Comparison of ENCODE assay signal across 8 mouse cellular contexts in genomic region chr9:21352463-21353372, GRCm38 (mm10). TPM values are rescaled to one million over a fixed set of nuclear protein-coding genes. Genes with fewer than 3 reads are reported as not detected.
DNase-seq lines count a peak whose midpoint lies in the region; ATAC-seq lines count a peak whose summit lies in the region.
"Had no signal": no experiment of that assay in that cellular context is flagged by ENCODE, and none has a peak within 500 bp of the region (broad histone marks: within the 10 kb centered on the region; RNA-seq: fewer than 3 reads in every experiment).

No protein-coding gene starts in this region.

- H3K4me1 ChIP-seq in midbrain, embryonic 10.5 days, result peaks cover 10% of the 10 kb centered on the region
- no peaks in the 10 kb centered on the region for H3K4me1 ChIP-seq in midbrain, embryonic 14.5 days (ENCODE audit: control insufficient read depth, insufficient read depth, low read length)
- H3K4me1 ChIP-seq in embryonic facial prominence, embryonic 12.5 days, result peaks cover 16% of the 10 kb centered on the region
- peaks cover 12% of the 10 kb centered on the region for H3K4me1 ChIP-seq in kidney, embryonic 16.5 days (ENCODE audit: insufficient read depth, low read length)
- H3K4me1 ChIP-seq: forebrain, embryonic 15.5 days had no signal

- no peak for DNase-seq in midbrain, embryonic 10.5 days (ENCODE audit: low spot score)
- no peak for DNase-seq in midbrain, embryonic 14.5 days
- no peak for DNase-seq in layer of hippocampus, postnatal 14 days (ENCODE audit: low spot score in 2 of 2)
- no peak for DNase-seq in left cerebral cortex, postnatal 14 days (ENCODE audit: low spot score in 2 of 2)

- 31% methylated on average over 20 of the region's 20 CpGs for WGBS in midbrain, embryonic 10.5 days
- WGBS in midbrain, embryonic 14.5 days, result 37% methylated on average over 20 of the region's 20 CpGs
- WGBS in embryonic facial prominence, embryonic 12.5 days, result 28% methylated on average over 20 of the region's 20 CpGs
- WGBS in kidney, embryonic 16.5 days, result 27% methylated on average over 20 of the region's 20 CpGs

- no peaks in the 10 kb centered on the region for H3K27me3 ChIP-seq in midbrain, embryonic 10.5 days (ENCODE audit: low read depth, poor library complexity, severe bottlenecking)
- H3K27me3 ChIP-seq in midbrain, embryonic 14.5 days (ENCODE audit: control insufficient read depth, insufficient read depth, low read length), result no peaks in the 10 kb centered on the region
- H3K27me3 ChIP-seq in embryonic facial prominence, embryonic 12.5 days, result no peaks in the 10 kb centered on the region
- H3K27me3 ChIP-seq in kidney, embryonic 16.5 days (ENCODE audit: insufficient read depth, low read length), result no peaks in the 10 kb centered on the region
- H3K27me3 ChIP-seq: forebrain, embryonic 15.5 days had no signal

- H3K4me2 ChIP-seq in midbrain, embryonic 14.5 days (ENCODE audit: low read length), result no peak overlapping the region
- 0 out of 2 replicates have a peak overlapping the region, but pooled peaks have one; percentile 6 for H3K4me2 ChIP-seq in embryonic facial prominence, embryonic 12.5 days (replicated peaks)
- H3K4me2 ChIP-seq in kidney, embryonic 16.5 days (replicated peaks; ENCODE audit: low read depth, low read length), result 0 out of 2 replicates have a peak overlapping the region, but pooled peaks have one; percentile 7
- H3K4me2 ChIP-seq: forebrain, embryonic 15.5 days had no signal

- intact Hi-C loops in left cerebral cortex, postnatal 14 days (cut with DNase I), result loop anchor here (10.0 kb wide), 1 partner anchor 118 kb away; the partner anchor contains the start of gene Keap1

- ATAC-seq in midbrain, embryonic 14.5 days (ENCODE audit: low FRiP score, low TSS enrichment), result no peak
- peak; percentile 38; the same call in 1 of the 2 replicates for ATAC-seq in embryonic facial prominence, embryonic 12.5 days (ENCODE audit: insufficient number of reproducible peaks, insufficient read depth, low FRiP score, low TSS enrichment)
- peak; percentile 30 for ATAC-seq in kidney, embryonic 16.5 days (ENCODE audit: low FRiP score, low TSS enrichment)
- ATAC-seq in megakaryocyte-erythroid progenitor cell, adult 5-6 weeks (replicated peaks; ENCODE audit: low FRiP score, low TSS enrichment, poor library complexity, severe bottlenecking), result peak; percentile 55
- ATAC-seq: forebrain, embryonic 15.5 days had no signal

- H3K4me3 ChIP-seq in midbrain, embryonic 10.5 days, result no peak overlapping the region
- no peak overlapping the region for H3K4me3 ChIP-seq in midbrain, embryonic 14.5 days (replicated peaks; ENCODE audit: low read depth, low read length)
- H3K4me3 ChIP-seq in embryonic facial prominence, embryonic 12.5 days, result 0 out of 2 replicates have a peak overlapping the region, but pooled peaks have one; percentile 4
- H3K4me3 ChIP-seq in kidney, embryonic 16.5 days (ENCODE audit: low read length), result no peak overlapping the region
- H3K4me3 ChIP-seq: forebrain, embryonic 15.5 days had no signal

- H3K9me3 ChIP-seq in midbrain, embryonic 10.5 days (replicated peaks), result no peaks in the 10 kb centered on the region
- H3K9me3 ChIP-seq in midbrain, embryonic 14.5 days (ENCODE audit: control insufficient read depth, low read length), result no peaks in the 10 kb centered on the region
- no peaks in the 10 kb centered on the region for H3K9me3 ChIP-seq in embryonic facial prominence, embryonic 12.5 days
- no peaks in the 10 kb centered on the region for H3K9me3 ChIP-seq in kidney, embryonic 16.5 days (ENCODE audit: low read length)
- H3K9me3 ChIP-seq: forebrain, embryonic 15.5 days had no signal

- peak overlapping the region; percentile 24; the same call in 1 of the 2 replicates for H3K27ac ChIP-seq in midbrain, embryonic 10.5 days (replicated peaks)
- no peak overlapping the region for H3K27ac ChIP-seq in midbrain, embryonic 14.5 days (replicated peaks; ENCODE audit: low read depth, low read length)
- peak overlapping the region; percentile 77 for H3K27ac ChIP-seq in embryonic facial prominence, embryonic 12.5 days
- peak overlapping the region; percentile 3; the same call in 1 of the 2 replicates for H3K27ac ChIP-seq in kidney, embryonic 16.5 days (ENCODE audit: low read length)
- H3K27ac ChIP-seq: forebrain, embryonic 15.5 days had no signal

- H3K9ac ChIP-seq in midbrain, embryonic 14.5 days (replicated peaks; ENCODE audit: low read length), result no peak overlapping the region
- 0 out of 2 replicates have a peak overlapping the region, but pooled peaks have one; percentile 5 for H3K9ac ChIP-seq in embryonic facial prominence, embryonic 12.5 days
- H3K9ac ChIP-seq in kidney, embryonic 16.5 days (replicated peaks; ENCODE audit: low read length), result peak overlapping the region; percentile 2; the same call in 1 of the 2 replicates
- H3K9ac ChIP-seq: forebrain, embryonic 15.5 days had no signal

- peaks cover 70% of the 10 kb centered on the region for H3K36me3 ChIP-seq in midbrain, embryonic 10.5 days
- peaks cover 58% of the 10 kb centered on the region for H3K36me3 ChIP-seq in midbrain, embryonic 14.5 days (ENCODE audit: control insufficient read depth, insufficient read depth, low read length)
- peaks cover 60% of the 10 kb centered on the region for H3K36me3 ChIP-seq in embryonic facial prominence, embryonic 12.5 days
- peaks cover 27% of the 10 kb centered on the region for H3K36me3 ChIP-seq in kidney, embryonic 16.5 days (ENCODE audit: insufficient read depth, low read length)

RNA-seq across cellular contexts. Expression of gene Ilf3, which starts 15.0 kb away (rescaled TPM):
- 295 and 321 TPM in 2 replicates for polyA plus RNA-seq in midbrain, embryonic 10.5 days (2016; fragmentation: Nextera tagmentation; extraction: Ambion mirVana)
- 212 and 267 TPM in 2 replicates for polyA plus RNA-seq in midbrain, embryonic 14.5 days (2014; fragmentation: Nextera tagmentation; extraction: Ambion mirVana)
- 277 and 284 TPM in 2 replicates for polyA plus RNA-seq in embryonic facial prominence, embryonic 12.5 days (2016; fragmentation: Nextera tagmentation; extraction: Ambion mirVana)
- polyA plus RNA-seq in kidney, embryonic 16.5 days (2015; fragmentation: Nextera tagmentation; extraction: Ambion mirVana), result 208 and 220 TPM in 2 replicates
- 76.3 and 86.0 TPM in 2 replicates for total RNA-seq in megakaryocyte-erythroid progenitor cell, adult 5-6 weeks (2014; fragmentation: Nextera tagmentation)
- total RNA-seq in megakaryocyte-erythroid progenitor cell, adult 5-6 weeks (2017), result 67.3 and 88.4 TPM in 2 replicates
- 10 to 100 TPM; 78.1 to 91.5 TPM for total RNA-seq in layer of hippocampus, postnatal 14 days (2021)
- total RNA-seq in left cerebral cortex, postnatal 14 days (2021), result 10 to 100 TPM; 69.8 to 78.8 TPM

RNA-seq across cellular contexts. Expression of gene Slc44a2, which starts 32.2 kb away (rescaled TPM):
- 65.8 and 72.2 TPM in 2 replicates for polyA plus RNA-seq in midbrain, embryonic 10.5 days (2016; fragmentation: Nextera tagmentation; extraction: Ambion mirVana)
- polyA plus RNA-seq in midbrain, embryonic 14.5 days (2014; fragmentation: Nextera tagmentation; extraction: Ambion mirVana), result 49.3 and 67.4 TPM in 2 replicates
- 117 and 118 TPM in 2 replicates for polyA plus RNA-seq in embryonic facial prominence, embryonic 12.5 days (2016; fragmentation: Nextera tagmentation; extraction: Ambion mirVana)
- polyA plus RNA-seq in kidney, embryonic 16.5 days (2015; fragmentation: Nextera tagmentation; extraction: Ambion mirVana), result 116 and 122 TPM in 2 replicates
- total RNA-seq in megakaryocyte-erythroid progenitor cell, adult 5-6 weeks (2014; fragmentation: Nextera tagmentation), result 25.8 and 30.7 TPM in 2 replicates
- total RNA-seq in megakaryocyte-erythroid progenitor cell, adult 5-6 weeks (2017), result 22.6 and 23.7 TPM in 2 replicates
- total RNA-seq in layer of hippocampus, postnatal 14 days (2021), result 10 to 100 TPM; 53.4 to 61.0 TPM
- total RNA-seq in left cerebral cortex, postnatal 14 days (2021), result 10 to 100 TPM; 56.2 to 56.5 TPM

RNA-seq across cellular contexts. Expression of gene Ap1m2, which starts 40.6 kb away (rescaled TPM):
- polyA plus RNA-seq in midbrain, embryonic 10.5 days (2016; fragmentation: Nextera tagmentation; extraction: Ambion mirVana), result 1.1 and 2.9 TPM in 2 replicates
- 0.88 and 1.5 TPM in 2 replicates for polyA plus RNA-seq in midbrain, embryonic 14.5 days (2014; fragmentation: Nextera tagmentation; extraction: Ambion mirVana)
- 15.8 and 18.2 TPM in 2 replicates for polyA plus RNA-seq in embryonic facial prominence, embryonic 12.5 days (2016; fragmentation: Nextera tagmentation; extraction: Ambion mirVana)
- polyA plus RNA-seq in kidney, embryonic 16.5 days (2015; fragmentation: Nextera tagmentation; extraction: Ambion mirVana), result 45.2 and 48.9 TPM in 2 replicates
- total RNA-seq in megakaryocyte-erythroid progenitor cell, adult 5-6 weeks (2014; fragmentation: Nextera tagmentation), result 0.42 TPM in 1 of 2 replicates, not detected in the other
- total RNA-seq in megakaryocyte-erythroid progenitor cell, adult 5-6 weeks (2017), result not detected in 2 replicates
- under 1 TPM in 1 of 2 experiments, not detected in 1; 0.50 TPM for total RNA-seq in layer of hippocampus, postnatal 14 days (2021)
- 1 to 10 TPM in 1 of 2 experiments, under 1 TPM in 1; 0.13 to 2.3 TPM for total RNA-seq in left cerebral cortex, postnatal 14 days (2021)

RNA-seq across cellular contexts. Expression of gene Qtrt1, which starts 58.9 kb away (rescaled TPM):
- 64.8 and 73.1 TPM in 2 replicates for polyA plus RNA-seq in midbrain, embryonic 10.5 days (2016; fragmentation: Nextera tagmentation; extraction: Ambion mirVana)
- 48.1 and 54.3 TPM in 2 replicates for polyA plus RNA-seq in midbrain, embryonic 14.5 days (2014; fragmentation: Nextera tagmentation; extraction: Ambion mirVana)
- 48.7 and 50.2 TPM in 2 replicates for polyA plus RNA-seq in embryonic facial prominence, embryonic 12.5 days (2016; fragmentation: Nextera tagmentation; extraction: Ambion mirVana)
- 62.8 and 64.5 TPM in 2 replicates for polyA plus RNA-seq in kidney, embryonic 16.5 days (2015; fragmentation: Nextera tagmentation; extraction: Ambion mirVana)
- 56.6 and 56.8 TPM in 2 replicates for total RNA-seq in megakaryocyte-erythroid progenitor cell, adult 5-6 weeks (2014; fragmentation: Nextera tagmentation)
- 23.5 and 36.1 TPM in 2 replicates for total RNA-seq in megakaryocyte-erythroid progenitor cell, adult 5-6 weeks (2017)
- 10 to 100 TPM; 32.0 to 33.9 TPM for total RNA-seq in layer of hippocampus, postnatal 14 days (2021)
- total RNA-seq in left cerebral cortex, postnatal 14 days (2021), result 10 to 100 TPM; 24.3 to 26.2 TPM
